Mouse (Mus musculus): ENCODE results near the gene Apobec3. TPM values are rescaled to one million over a fixed set of nuclear protein-coding genes. Genes with fewer than 3 reads are reported as not detected.
A peak's percentile ranks its signal among the peaks of the same experiment; 100 is the strongest.

The Apobec3 gene
- 149 and 159 TPM in 2 replicates for polyA plus RNA-seq (2015; fragmentation: Nextera tagmentation; extraction: Ambion mirVana)

DNA sequence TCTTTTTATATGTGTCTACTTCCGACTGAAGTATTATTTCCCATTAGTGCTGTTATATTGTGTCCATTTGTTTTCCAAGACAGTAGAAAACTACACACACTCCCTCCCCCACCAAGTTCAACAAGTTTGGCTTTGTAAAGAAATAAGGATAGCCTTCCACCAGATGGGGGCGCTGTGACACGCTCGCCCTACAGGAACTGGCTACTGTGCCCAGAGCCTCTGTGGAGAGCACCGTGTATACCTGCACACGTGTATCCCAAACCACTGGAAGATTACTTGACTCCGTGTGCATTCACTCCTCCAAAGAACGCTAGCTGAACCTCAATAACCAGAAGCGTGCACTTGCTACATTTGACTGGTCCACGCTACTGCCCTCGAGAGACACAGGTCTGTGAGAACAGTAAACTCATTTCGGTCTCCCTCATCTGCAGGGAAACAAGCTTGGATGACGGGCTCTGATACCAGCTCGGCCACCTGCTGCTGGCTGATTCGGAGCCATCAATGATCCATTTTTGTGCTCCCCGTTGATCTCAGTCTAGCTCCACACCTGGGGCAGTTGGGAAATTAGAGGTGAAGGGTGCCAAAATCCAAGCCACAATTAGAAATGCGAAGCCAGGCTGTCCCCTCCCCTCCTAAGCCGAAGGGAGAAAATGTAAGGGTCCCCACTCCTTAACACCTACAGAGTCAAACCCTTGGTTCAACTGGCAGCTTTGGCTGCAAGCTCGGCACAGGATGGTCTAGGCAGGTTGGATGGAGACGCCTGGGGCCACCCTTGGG, at the start of gene Apobec3:
Gene Apobec3 (plus strand): TSS at position 224 of the 777 bp plus-strand sequence.
- DNase-seq (ENCODE audit: low spot score): peak; percentile 88

DNA sequence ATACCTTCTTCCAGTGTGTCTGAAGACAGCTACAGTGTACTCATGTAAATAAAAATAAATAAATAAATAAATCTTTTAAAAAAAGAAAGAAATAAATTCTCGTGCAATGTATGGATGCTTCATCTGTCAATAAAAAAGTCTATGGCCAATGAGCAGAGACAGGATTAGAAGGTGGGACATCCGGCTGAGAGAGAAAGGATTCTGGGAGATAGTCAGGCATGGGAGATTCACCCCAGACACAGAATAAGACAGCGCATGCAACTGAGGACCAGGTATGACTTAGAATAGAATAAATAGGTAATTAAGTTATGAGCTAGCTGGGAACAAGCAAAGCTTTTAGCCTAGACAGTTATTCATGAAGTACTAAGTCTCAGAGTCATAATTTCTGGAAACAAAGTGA, 48.5 kb upstream of the Apobec3 start:
- DNase-seq (ENCODE audit: low spot score): no peak

DNA sequence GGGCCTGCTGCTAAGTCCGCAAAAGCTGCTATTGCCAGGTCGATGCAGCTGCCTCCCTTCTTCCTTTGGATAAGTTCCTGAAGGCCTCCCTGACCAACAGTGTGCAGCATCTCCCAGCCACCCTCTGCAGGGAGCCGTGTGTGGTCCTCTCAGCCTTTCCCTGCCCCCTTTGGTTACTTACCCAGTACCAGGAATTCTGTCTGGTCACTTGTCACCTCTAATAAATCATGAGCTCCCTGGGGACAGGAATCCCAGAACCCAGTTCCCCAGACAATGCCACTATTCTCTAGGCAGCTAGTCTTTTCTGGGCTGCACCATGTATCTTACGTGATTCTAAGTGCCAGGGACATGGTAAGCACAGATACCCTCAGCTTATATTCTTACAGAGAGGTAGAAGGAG, 45.5 kb upstream of the Apobec3 start:
- no peak for DNase-seq (ENCODE audit: low spot score)

DNA sequence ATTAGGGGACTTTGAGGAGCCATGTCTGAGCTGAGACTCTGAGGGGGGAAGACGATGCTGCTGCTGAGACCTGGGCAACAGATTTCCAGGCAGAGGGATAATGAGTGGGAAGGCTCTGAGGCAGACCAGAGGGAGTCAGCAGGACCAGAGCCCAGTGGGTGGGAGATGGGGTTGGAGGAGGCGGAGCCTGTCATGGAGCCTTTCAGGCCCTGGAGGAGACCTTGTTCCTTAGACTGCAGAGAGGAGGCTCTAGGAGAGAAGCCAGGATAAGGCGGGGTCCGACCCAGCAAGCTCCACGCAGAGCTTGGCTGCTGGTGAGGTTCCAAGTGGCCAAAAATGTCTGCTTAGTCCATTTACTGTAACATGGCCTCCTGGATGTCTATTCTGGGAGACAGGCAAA, 44.4 kb upstream of the Apobec3 start:
- DNase-seq (ENCODE audit: low spot score): no peak

DNA sequence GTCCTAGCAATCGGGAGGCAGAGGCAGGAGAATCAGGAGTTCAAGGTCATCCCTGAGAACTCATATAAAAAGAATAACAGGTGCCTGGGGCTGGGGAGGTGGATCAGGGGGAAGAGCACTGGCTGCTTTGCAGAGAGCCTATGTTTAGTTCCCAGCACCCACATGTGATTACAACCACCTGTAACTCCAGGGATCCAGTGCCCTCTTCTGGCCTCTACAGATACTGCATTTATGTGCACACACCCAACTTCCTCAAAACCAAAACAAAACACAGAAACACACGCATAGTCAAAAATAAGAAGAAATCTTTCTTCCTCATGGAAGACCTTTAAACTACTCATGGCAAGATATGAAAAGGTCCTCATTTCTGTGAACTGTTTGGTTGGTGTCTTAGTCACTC, 41.3 kb upstream of the Apobec3 start:
- DNase-seq (ENCODE audit: low spot score): no peak

DNA sequence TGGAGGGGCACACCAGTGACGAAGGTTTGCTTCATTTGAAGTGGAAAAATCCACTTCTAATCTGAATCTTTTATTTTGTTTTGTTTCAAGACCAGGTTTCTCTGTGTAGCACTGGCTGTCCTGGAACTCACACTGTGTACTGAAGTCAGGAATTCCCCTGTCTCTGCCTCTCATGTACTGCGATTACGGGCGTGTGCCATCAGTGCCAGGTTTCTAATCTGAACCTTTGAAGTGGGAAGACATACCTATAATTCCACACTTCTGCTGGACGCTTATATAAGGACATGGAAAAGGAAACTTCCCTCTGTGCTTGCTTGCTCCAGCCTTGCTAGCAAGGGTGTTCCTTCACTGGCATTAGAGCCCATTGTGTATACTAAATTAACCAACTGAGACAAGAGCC, 32.5 kb upstream of the Apobec3 start:
- DNase-seq (ENCODE audit: low spot score): no peak

DNA sequence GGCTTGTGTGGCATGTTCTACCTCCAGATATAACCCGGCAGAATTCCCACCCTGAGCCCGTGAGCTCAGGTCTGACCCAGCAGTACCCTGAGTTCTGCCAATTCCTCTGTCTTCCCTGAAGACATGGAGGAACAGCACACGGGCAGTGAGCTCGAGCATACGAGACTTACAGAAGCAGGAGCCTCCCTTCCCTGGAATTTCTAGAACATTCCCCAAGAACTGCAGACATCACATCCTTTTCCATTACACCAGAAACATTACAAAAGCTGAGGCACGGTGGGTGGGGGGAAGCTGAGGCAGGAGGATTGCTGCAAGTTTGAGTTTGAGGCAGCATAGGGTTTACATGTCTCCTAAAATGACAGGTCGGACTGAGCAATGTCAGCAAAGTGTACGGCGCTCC, 31.6 kb upstream of the Apobec3 start:
- no peak for DNase-seq (ENCODE audit: low spot score)

DNA sequence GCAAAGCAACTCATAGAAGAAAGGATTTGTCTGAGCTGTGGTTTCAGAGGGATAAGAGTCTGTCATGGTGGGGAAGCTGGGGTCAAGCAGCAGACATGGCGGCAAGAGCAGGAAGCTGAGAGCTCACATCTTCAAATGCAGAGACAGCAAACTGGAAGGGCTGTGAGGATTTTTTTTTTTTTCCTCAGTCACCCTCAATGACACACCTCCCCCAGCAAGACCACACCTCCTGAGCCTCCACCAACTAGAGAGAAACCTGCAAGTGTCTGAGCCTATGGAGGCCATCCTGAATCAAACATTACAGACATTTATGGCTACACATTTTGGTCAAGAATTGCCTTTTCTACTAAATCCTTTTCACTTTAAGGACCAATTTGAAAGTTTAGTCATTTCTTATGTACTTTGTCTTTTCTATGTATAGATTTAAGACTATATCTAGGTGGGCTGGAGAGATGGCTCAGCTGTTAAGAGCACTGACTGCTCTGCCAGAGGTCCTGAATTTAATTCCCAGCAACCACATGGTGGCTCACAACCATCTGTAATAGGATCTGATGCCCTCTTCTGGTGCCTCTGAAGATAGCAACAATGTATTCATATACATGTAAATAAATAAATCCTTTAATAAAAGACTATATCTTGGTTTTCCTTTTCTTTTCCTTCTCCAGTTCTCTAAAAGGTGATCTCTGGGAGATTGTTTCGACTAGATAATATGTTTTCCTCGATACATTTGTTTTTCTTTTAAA, 24.0 kb upstream of the Apobec3 start:
- DNase-seq (ENCODE audit: low spot score): no peak

DNA sequence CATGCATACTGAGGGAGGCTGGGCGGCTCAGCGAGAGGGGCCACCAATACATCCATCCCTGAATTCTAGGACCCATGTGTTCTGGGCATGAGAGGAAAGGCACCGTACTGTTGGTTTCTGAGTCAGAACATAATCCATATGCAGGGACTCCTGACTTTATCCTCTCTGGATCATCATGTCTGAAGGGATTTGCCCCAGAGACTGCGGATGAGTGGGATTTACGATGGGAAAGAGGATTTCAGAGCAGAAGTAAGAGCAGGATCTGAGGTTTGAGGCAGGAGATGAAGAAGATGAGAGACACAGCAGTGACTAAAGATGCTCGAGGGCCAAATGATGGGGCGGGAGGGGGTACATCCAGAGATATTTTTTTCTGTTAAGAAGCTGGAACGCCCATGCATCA, 17.9 kb upstream of the Apobec3 start:
- no peak for DNase-seq (ENCODE audit: low spot score)

DNA sequence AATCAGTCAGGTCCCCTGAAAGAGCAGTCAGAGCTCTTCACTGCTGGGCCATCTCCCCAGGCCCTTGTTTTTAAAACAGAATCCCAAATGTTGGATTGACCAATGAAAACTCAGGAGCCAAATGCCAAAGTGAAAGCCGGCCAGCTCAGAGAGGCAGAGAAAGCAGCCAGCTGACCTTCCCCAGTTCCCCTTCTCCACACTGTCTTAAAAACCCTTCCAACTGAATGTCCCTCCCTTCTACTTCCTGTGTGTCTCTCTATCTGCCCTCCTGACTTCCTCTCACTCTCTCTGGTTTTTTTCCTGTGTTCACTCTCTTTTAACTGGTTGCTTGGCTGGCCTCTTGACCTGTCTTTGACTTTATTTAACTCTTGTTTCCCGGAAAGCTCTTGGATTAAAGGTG, 17.5 kb upstream of the Apobec3 start:
- DNase-seq (ENCODE audit: low spot score): no peak

DNA sequence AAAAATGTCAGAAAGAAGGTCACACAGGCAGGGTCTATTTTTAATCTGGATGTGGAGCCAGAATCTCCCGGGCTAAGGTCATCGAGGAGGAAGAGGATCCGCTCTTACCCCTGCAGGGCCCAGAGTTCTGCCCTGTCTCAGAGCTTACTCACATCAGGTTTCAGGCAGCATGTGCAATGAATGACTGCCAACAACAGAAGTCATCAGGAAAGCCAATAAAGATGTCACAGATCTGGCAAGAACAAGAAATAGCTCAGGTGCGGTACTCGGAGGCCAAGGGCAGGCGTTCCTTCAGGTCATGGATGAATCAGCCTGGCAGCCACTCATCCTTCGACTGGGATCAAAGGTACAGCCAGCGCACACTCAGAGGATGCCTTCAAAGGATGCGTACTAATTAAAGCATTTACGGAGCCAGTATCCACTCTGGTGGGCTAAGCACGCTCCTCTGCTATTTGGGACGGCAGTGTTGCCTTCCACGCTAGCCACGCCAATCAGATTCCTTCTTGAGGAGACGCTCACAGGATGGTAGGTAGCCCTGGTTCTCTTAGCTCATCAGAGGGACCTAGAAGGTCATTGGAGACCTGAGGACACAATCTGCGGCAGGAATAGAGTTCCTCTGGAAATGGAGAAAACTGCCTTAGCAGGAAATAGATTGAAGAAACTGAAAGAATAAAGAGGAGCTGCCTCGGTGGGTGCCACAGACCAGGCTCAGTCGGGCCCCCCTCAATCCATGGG, 16.0 kb upstream of the Apobec3 start:
- DNase-seq (ENCODE audit: low spot score): no peak

DNA sequence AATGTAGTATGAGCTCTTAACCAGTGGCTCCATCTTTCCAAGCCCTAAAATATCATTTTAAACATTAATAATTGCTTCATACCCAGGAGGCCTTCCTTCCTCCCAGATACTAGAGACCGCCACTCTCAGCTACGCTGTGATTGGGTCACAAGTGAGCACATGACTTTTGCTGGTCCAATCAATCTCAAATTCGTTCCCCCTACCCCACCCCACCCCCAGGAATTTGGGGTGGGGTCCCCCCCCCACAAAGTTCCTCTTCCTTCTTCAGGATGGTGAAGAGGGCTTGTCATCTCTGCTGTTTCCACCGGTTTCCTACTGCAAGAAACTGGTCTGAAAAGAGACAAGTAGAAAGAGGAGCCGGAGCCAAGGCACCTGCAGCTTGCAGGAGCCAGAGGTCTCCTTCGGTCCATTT, 12.7 kb upstream of the Apobec3 start:
- no peak for DNase-seq (ENCODE audit: low spot score)

DNA sequence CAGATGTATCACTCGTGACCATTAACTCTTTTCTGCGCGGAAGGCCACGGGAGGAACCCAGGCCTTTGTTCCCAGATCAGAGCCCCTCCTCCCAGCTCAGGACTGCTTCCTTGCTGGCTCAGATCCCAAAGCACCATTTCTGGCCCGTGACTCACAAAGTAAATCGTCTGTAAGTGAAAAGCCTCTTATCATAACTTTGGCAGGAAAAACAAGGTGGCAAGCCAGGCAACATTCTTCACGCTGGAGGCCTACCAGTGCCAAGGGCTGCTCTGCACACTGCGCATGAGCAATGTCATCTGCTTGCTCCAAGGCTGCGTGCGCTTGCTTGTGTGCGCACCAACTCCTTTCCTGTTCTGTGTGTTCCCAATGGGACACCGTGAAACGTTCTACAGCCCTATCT, 12.1 kb upstream of the Apobec3 start:
- DNase-seq (ENCODE audit: low spot score): no peak

DNA sequence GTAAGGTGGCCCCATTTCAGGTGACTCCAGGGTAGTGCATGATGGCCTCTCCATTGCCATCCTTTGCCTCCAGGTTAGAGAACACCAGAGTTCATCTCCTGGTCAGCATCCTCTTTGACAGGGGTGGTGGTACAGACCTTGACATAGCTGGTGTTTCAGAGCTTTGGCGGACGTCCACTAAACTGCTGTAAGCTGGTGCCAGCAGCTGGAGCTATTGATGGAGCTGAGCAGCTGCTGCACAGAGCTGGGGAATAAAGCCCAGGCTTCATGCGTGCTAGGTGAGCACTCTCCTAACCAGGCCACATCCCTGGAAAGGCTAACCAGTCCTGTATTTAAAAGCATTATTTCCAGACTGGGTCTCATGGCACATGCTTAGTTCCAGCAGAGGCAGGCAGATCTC, 11.0 kb upstream of the Apobec3 start:
- no peak for DNase-seq (ENCODE audit: low spot score)

DNA sequence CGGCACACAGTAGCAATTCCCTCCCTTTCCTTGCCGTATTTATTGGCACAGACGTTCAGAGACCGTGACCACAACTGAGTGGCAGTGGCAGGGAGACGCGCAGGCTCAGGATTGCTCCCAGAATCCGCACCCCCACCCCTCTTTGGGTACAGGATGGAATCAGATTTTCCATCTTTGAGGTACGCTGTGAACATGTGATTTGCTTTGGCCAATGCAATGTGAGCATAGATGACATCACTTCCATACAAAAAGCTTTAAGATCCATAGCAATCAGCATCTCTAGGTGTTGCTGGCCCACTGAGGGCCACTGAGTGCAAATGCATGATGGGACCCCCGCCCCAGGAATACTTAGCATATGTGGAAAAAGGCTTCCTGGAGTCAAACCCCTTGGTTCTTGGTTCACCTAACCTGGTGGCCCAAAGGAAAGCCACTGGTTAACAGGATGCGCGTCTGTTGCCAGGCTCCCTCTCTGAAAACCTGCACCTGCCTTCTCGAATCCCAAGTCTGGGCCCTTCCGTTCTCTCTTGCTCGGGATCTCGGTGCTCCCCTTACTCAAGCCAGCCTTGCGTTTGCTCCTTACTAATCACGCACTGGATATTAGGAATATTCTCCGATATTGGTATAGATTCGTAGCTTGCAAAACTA, 8.7 kb upstream of the Apobec3 start:
- peak; percentile 10 for DNase-seq (ENCODE audit: low spot score)

DNA sequence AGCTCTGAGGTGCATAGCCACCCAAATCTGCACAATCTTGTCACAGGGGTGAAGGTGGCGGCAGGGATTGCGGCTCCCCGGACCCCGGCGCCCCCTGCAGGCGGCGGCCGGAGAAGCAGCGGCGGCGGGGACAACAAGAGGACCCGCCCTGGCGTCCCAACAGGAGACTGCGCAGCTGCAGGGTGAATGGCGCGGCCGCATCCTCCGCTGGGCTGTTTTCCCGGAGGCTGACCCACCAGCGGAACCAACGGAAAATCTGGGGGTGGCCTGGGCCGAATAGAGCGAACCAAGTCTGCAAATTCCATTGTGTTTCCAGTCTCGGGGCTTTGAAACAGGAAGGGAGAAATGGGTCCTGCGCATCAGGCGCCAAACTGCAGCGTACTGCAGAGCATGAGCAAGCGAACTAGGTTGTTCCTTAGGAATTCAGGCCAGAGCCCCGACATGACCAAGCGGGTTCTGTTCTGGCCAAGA, 8.1 kb upstream of the Apobec3 start:
- peak; percentile 90 for DNase-seq (ENCODE audit: low spot score)

DNA sequence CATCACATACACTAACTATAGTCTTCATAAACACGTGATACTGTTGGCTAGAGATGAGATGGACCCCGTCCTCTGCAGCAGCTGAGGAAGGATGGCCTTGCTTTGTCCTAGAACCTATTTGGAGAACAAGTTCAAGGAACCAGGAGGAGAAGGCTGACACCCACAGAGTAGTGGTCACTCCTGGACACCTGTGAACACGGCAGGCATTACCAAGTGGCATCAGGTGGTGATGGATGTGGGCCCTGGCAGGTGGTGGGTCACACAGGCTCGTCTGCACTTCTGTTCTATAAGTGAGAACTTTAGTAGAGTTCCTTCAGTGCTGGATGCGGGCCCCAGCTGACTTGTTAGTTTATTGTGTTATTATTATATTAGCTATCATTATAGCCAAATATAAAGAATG, 6.6 kb upstream of the Apobec3 start:
- DNase-seq (ENCODE audit: low spot score): no peak

DNA sequence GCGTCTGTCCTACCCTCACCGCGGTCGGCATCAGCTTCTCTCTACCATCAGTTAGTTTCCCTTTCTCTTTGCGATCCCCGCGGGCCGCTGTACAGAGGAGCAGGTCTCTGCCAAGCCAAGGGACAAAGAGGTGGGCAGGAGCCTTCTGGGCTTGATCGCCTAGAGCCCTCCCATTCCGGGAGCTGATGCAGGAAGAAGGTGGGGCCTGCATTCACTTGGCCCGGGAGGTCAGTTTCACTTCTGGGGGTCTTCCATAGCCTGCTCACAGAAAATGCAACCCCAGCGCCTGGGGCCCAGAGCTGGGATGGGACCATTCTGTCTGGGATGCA, 718 bp downstream of the Apobec3 start:
- DNase-seq (ENCODE audit: low spot score): peak; percentile 61

DNA sequence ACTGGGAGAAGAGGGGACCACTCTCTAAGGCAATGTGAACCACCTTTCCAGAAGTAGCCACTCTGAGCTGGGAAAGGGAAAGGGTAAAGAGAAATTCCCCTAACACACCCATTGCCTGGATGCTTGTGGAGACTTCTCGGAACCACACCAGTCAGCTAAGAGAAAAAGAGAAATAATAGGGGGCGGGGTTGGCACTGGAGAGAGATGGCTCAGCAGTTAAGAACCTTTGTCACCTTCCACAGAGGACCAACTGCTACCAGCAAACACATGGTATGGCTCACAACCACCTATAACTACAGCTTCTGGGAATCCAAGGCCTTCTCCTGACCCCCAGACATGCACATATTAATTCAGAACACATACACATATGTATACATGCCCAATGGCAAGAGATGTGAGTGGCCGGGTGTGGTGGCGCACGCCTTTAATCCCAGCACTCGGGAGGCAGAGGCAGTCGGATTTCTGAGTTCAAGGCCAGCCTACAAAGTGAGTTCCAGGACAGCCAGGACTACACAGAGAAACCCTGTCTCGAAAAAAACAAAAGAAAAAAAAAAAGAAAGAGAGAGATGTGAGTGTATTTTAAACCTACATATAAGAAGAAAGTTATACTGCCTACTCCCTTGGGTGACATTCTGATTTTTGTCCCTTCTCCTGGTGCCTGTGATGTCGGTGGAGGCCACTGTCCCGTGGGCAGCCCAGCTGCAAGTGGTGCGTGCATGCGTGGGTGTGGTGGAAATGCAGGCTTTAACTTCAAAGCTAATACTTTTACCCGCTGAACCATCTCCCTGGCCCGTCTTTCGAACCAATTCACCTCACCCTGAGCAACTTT, 1.8 kb downstream of the Apobec3 start:
- DNase-seq (ENCODE audit: low spot score): peak; percentile 18

DNA sequence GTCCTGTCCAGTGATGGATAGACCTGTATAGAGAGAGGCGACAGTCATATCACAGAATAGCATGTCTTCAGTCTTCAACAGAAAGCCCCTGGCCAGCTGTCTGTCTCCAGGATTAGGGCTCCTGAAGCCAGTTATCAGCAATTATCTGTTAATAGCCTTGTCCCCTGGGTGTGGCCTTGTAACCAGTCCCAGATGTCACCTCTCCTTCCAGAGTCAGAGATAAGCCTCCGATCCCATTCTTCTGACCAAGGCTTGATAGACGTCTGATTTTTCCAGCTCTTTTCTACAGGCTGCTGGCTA, 2.3 kb downstream of the Apobec3 start:
- no peak for DNase-seq (ENCODE audit: low spot score)

DNA sequence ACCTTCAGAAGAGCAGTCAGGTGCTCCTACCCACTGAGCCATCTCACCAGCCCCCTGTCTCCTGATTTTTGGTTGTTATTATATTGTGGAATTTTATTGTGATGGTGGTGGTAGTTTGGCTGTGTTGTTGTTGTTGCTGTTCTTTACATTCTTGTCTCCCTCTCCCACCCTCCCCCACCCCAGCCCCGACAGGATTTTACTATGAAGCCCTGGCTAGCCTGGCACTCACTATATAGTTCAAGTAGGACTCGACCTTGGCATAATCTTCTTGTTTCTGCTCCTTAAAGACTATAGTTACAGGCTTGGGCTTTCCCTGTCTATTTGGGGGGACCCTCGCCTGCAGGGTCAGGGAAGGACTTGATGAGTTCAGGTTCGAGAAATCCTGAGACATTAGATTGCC, 2.9 kb downstream of the Apobec3 start:
- no peak for DNase-seq (ENCODE audit: low spot score)
